Mouse (Mus musculus) natural killer cell, adult 2 months (primary cell): Measurements from ENCODE around the gene Gm3336.
A peak's percentile ranks its signal among the peaks of the same experiment; 100 is the strongest.

ENCODE experiments used
- DNase-seq, 2 experiments: peaks; one replicate each; pipeline ENCODE4 v3.0.0; 2022; ENCODE audit warnings: low spot score in 2 of 2

Gene Gm3336

DNA sequence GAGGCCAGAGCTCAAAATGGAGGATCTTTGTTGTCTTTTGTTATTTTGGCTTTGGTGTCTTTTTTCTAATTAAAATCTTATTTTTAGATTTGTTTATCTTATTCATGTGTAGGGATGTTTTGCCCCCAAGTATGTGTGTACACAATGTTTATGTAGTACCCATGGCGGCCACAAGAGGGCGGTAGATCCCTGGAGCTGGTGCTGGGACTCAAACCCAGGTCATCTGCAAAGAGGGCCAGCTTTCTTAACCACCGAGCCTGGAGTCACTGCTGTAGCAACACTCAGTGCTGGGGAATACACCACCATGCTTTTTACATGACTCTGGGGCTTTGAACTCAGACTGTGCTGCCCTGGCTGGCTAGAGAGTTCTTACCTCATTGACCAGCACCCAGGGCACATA lies 45.0 kb downstream of the Gm3336 start:
- peak; percentile 55 to 77 for DNase-seq

DNA sequence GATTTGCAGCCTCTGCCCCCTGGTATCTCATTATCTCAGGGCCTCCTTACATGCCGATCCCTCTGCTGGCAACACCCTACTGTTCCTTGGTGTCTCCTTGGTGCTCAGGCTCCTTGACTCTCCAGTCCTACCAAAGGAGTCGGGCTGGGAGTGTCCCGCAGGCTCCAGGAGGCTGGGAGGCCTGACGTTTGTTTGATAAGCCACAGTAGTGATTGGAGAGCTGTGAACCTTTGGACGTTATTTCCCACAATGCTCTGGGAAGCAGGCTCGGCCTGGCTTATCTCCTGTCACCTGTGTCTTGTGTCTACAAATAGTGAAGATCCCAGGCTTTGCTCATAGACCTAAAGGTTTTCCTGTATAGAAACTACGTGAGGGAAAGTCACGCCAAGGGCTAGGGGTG lies 45.7 kb downstream of the Gm3336 start:
- DNase-seq: no peak

DNA sequence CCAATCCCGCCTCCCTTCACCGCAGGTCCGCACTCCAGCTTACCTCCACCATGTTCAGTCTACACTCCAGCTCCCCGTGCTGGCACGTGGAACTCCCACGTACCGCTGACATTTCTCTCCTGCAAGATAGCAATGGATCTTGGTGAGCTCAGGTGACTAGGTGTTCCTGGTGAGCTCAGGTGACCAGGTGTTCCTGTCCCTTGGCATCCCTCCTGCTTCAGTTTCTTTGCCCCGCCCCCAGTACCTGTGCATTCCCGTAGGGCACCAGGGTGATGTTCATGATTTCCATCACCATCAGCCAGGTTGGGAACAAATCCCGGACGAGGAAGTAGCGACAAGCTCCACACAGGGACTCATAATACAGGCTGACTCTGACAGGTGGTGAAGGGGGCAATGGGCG lies 46.3 kb downstream of the Gm3336 start:
- DNase-seq: no peak

DNA sequence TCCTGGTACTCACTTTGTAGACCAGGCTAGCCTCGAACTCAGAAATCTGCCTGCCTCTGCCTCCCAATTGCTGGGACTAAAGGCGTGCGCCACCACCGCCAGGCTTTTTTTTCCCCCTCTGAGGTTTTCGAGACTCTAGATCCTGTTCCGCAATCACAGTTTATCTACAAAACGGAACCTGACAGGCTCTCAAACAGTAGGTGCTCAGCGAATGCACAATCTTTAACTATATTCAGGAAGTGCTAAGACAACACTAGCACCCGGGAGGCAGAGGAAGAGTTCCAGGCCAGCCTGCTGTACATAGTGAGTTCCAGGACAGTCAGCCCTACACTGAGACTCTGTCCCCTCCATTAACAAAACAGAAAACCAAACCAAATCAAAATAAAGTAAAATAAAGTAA lies 47.0 kb downstream of the Gm3336 start:
- DNase-seq: no peak

DNA sequence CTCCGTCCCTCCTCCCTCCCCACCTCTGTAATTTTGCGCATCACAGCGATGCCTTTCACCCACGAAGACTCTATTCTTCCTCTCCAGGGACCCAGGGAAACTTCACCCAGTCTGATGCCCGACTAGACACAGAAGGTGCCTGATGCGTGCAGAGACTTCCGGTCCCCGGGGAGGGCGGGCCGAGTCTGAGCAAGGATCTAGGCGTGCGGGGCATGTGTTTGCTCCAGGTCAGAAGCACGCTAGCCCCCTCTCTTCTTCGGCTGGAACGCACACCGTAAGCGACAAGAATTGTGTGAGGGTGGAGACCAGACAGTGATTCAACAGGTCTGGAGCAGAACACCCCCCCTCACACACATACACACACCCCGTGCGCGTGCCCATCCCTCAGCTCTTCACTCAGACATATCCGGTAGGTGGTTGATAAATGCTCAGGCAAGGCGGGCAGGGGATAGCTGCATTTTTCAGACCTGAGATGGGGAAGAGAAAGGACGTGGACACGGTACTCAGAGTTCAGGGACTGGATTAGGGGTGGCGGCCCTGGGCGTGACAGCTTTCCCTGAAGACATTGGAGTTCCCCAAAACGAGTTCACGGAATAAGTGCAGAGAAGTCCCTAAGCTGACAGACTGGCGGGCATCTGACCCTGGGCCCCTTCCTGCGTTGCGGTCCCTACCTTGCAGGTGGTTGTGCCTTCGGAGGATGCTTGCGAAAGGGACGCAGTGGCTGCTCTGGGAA lies 47.7 kb downstream of the Gm3336 start:
- peak; percentile 53 to 86 for DNase-seq

DNA sequence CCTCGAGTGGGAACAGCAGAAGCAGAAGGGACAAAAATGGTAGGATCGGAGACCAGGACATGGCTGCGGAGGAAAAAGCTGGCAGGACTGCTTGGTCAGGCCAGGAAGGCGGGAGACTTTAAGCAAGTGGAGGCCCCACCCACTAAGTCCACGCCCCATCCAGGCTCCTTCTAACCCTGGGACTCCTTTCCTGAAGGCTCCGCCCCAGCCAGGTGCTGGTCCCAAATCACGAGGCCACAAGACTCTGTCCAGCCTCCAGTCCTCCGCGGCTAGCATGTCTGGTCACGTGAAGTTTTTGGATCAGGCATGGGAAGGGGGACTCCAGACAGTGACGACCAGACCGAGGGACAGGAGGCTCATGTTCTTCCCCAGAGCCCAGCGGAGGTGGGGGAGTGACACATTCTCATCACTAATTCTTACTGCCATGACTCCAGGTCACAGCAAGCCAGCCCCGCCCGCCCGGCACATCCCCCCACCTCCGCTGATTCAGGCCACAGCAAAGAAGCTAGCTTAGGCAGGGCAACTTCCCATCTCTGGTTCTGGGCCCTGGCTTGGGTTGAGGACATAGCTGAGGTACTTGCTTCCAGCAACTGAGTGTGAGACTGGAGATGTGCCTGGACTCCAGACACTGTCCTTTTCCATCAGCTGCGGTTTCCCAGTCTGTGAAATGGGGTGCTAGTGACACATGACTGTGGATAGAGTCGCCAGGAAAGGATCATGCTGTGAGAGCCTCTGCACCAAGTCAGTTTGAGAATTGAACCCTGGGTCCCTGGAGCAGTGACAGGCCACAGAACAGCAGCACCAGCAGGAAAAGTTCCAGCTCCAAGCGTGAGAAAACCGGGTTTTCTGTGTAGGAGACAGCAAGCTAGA lies 48.5 kb downstream of the Gm3336 start:
- peak in 1 of 2 experiments; percentile 56 for DNase-seq

DNA sequence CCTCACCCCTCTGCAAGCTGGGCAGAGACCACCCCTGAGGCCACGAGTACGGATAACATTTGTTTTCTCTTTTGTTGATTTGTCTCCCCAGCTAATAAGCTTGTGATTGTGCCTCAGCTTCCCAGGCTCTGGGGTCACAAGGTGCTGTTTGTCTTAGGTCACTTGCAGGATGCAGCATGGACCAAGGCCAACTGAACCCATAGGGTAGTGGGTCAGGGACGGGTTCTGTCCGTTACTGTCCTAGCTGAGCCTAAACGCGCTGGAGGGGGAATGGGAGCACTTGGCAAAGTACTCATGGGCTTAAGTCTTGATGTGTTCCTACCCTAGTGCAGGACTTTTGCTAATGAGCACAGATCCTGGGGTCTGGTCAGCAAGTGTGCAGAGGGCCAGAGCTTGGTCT lies 49.2 kb downstream of the Gm3336 start:
- no peak for DNase-seq

DNA sequence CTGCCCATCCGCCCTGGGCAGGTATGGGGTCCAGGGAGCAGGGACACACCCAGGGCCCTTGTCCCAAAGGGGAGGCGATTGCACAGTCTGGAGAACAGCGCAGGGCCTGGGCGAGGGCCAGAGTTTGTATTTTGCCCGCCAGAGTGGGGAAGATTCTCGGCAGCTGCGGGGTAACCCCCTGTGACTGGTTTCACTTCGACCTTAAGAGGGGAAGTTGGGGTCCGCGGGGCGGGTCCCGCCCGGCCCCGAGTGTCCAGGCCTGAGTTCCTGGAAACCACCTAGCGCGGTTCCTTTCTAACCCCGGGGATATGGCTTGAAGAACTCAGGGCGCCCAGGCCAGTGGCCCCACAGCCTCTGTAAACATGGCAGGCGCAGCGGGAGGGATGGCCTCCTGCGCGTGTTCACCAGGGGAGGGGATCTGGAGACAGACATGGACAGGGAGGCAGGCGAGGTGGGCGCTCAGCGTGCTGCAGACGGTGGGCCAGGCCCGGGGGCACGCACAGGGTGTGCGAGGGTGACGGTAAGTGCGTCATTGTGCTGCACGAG lies 50.0 kb downstream of the Gm3336 start:
- peak in 1 of 2 experiments; percentile 71 for DNase-seq

DNA sequence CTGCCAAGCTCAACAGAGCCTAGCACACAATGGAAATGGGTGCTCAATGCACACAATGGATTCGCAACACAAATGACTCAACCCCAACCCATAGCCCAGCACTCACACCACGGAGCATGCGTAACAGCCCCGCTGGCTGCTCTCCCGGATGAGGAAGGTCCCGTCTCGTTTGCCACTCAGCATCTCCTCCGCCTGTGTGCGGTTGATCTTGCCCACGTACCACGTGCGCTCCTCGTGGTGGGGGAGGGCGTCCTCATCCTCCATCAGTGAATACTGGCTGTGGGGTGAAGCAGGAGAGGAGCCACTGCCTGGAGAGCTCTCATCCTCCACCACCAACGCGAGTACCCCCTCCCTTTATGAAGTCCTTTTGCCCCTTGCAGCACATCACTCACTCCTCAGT lies 50.6 kb downstream of the Gm3336 start:
- DNase-seq: no peak

DNA sequence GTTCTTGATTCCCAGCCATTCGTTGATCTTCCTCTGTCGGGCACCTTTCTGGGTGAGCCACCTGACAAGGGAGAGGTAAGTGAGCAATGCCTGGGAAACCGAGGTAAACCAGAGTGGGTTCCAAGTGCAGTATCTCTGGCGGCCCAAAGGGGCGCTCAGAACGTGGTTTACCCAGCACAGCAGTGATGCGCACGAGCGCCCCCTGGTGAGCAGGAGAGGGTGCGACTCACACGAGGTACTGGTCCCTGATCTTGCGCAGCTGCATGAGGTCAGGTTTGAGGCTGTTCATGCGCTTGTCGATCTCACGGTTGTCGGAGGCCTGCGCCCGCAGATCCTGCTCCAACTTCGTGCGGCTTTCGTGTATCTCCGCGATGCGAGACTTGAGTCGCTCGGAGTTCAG lies 51.0 kb downstream of the Gm3336 start:
- DNase-seq: peak; percentile 91 to 95

DNA sequence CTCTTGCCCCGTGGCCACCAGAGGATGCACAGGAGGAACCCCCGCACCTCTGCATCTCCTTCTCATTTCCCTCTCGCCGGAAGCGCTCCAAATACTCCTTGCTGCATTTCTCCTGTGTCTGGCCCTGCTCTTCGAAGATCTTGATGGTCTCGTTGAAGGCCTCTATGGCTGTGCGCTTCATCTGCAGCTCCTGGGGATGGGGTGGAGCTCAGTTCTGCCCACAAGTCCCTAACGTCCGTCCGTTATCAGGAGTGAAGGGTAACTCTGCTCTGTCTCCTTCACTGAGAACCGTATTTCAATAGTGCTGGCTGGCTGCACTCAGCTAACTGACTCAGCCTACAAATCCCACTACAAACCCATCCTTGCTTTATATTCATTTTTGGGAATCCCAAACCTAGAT lies 51.5 kb downstream of the Gm3336 start:
- DNase-seq: no peak

DNA sequence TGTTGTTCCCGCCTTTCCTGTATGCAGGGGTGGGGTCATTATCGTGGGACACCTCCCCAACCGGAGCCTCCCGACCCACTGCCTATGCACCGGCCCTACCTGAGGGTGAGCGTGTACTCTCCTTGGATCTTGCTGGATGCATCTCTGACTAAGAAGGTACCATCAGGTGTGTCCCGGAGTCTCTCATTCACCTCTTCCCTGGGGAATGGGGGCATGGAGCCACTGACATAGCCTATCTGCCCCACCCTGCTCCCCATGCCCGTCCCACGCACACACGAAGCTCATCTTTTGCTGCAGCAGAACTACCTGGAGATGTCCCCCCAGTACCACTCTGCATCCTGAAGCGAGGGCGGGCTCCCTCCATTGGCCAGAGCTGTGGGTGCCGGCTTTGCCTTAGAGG lies 52.4 kb downstream of the Gm3336 start:
- no peak for DNase-seq

DNA sequence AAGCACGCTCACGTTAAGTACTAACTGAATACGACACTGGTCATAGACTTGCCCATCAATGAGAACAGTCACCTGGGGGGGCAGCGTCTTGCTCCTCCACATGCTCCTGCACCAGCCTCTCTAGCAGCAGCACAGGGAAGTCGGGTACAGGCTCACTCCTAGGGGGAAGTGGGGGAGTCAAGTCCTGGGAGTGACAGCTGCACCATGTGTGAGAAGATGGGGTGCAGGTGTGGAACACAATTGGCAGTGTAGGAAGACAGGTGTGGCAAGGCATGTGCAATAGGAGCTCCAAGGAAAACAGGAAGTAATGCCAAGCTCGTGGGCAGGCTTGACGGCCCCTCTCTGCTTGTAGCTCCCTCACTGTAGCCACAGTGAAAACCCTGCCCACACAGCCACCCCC lies 52.9 kb downstream of the Gm3336 start:
- DNase-seq: no peak

DNA sequence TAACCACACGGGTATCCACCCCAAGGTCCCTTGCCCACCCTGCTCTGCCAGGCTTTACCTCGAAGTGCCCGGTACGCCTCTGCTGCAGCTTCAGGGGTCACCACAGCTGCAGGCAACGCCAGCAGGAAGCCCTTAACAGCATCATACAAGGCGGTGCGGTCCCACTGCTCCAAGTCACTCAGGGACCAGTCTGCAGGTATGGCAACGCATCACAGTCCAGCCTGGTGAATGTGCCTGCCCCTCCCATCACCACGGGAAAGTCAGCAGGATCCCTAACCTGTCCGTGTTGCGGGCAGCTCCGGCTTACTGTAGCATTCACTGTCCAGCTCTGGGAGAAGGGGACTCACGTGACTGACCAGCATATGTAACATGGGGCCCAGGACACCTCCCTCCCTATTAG lies 53.7 kb downstream of the Gm3336 start:
- no peak for DNase-seq
